In genomic region chr2:114201574-114201973, GRCm38 (mm10) we compare ENCODE assay signal across 8 mouse cellular contexts. TPM values are rescaled to one million over a fixed set of nuclear protein-coding genes. Genes with fewer than 3 reads are reported as not detected.
DNase-seq lines count a peak whose midpoint lies in the region; ATAC-seq lines count a peak whose summit lies in the region.

No protein-coding gene starts in this region.

- H3K27me3 ChIP-seq in erythroblast, embryonic 14.5 days (ENCODE audit: control insufficient read depth), result no peaks in the 10 kb centered on the region; the same call in 1 of the 2 replicates
- H3K27me3 ChIP-seq in neural tube, embryonic 11.5 days (ENCODE audit: control insufficient read depth, insufficient read depth, low read length), result no peaks in the 10 kb centered on the region
- no peaks in the 10 kb centered on the region for H3K27me3 ChIP-seq in limb, embryonic 15.5 days
- H3K27me3 ChIP-seq in stomach, embryonic 16.5 days (ENCODE audit: control insufficient read depth, insufficient read depth, low read length), result no peaks in the 10 kb centered on the region

- H3K9me3 ChIP-seq in erythroblast, embryonic 14.5 days (ENCODE audit: control insufficient read depth, low read length), result no peaks in the 10 kb centered on the region
- H3K9me3 ChIP-seq in neural tube, embryonic 11.5 days (ENCODE audit: control insufficient read depth, low read length), result no peaks in the 10 kb centered on the region
- no peaks in the 10 kb centered on the region for H3K9me3 ChIP-seq in limb, embryonic 15.5 days
- H3K9me3 ChIP-seq in stomach, embryonic 16.5 days (replicated peaks; ENCODE audit: control insufficient read depth, low read length), result no peaks in the 10 kb centered on the region

- H3K4me1 ChIP-seq in erythroblast, embryonic 14.5 days (ENCODE audit: control insufficient read depth), result peaks cover 13% of the 10 kb centered on the region
- peaks cover 6% of the 10 kb centered on the region; the same call in 1 of the 2 replicates for H3K4me1 ChIP-seq in neural tube, embryonic 11.5 days (ENCODE audit: control insufficient read depth, insufficient read depth, low read length)
- H3K4me1 ChIP-seq in limb, embryonic 15.5 days, result peaks cover 9% of the 10 kb centered on the region
- H3K4me1 ChIP-seq in stomach, embryonic 16.5 days (ENCODE audit: control insufficient read depth, insufficient read depth, low read length), result peaks cover 5% of the 10 kb centered on the region; the same call in 1 of the 2 replicates

- WGBS in neural tube, embryonic 11.5 days, result 39% methylated on average over 4 of the region's 4 CpGs
- 41% methylated on average over 4 of the region's 4 CpGs for WGBS in limb, embryonic 15.5 days
- WGBS in stomach, embryonic 16.5 days, result 34% methylated on average over 4 of the region's 4 CpGs

- no peak for DNase-seq in neural tube, embryonic 11.5 days (ENCODE audit: low spot score)
- DNase-seq in neural tube, embryonic 10.5 days (ENCODE audit: extremely low spot score, low spot score), result no peak
- no peak for DNase-seq in urinary bladder, postnatal 25 days (ENCODE audit: low spot score)

- H3K36me3 ChIP-seq in erythroblast, embryonic 14.5 days (ENCODE audit: control insufficient read depth), result peaks cover 8% of the 10 kb centered on the region
- no peaks in the 10 kb centered on the region for H3K36me3 ChIP-seq in neural tube, embryonic 11.5 days (ENCODE audit: control insufficient read depth, insufficient read depth, low read length)
- peaks cover 7% of the 10 kb centered on the region for H3K36me3 ChIP-seq in limb, embryonic 15.5 days
- H3K36me3 ChIP-seq in stomach, embryonic 16.5 days (ENCODE audit: control insufficient read depth, insufficient read depth, low read length), result no peaks in the 10 kb centered on the region

- H3K4me3 ChIP-seq in erythroblast, embryonic 14.5 days (replicated peaks), result peak overlapping the region; percentile 85
- peak overlapping the region; percentile 80 for H3K4me3 ChIP-seq in neural tube, embryonic 11.5 days (ENCODE audit: low read depth, low read length)
- H3K4me3 ChIP-seq in limb, embryonic 15.5 days, result peak overlapping the region; percentile 82
- H3K4me3 ChIP-seq in stomach, embryonic 16.5 days (replicated peaks; ENCODE audit: low read length), result peak overlapping the region; percentile 83

- no peak for ATAC-seq in erythroblast, adult 5-6 weeks (replicated peaks; ENCODE audit: low FRiP score, poor library complexity, severe bottlenecking)
- ATAC-seq in neural tube, embryonic 11.5 days (ENCODE audit: insufficient read depth, low FRiP score, low TSS enrichment), result peak; percentile 28; the same call in 1 of the 2 replicates
- no peak for ATAC-seq in limb, embryonic 15.5 days (ENCODE audit: insufficient number of reproducible peaks, low FRiP score, low TSS enrichment, low read depth)
- no peak for ATAC-seq in stomach, embryonic 16.5 days (ENCODE audit: insufficient read depth, low FRiP score)
- no peak for ATAC-seq in erythroid progenitor cell, adult 5-6 weeks (replicated peaks; ENCODE audit: low FRiP score, poor library complexity, severe bottlenecking)

- peak overlapping the region; percentile 94 for H3K9ac ChIP-seq in neural tube, embryonic 11.5 days (ENCODE audit: low read length)
- peak overlapping the region; percentile 82; the same call in 1 of the 2 replicates for H3K9ac ChIP-seq in limb, embryonic 15.5 days
- peak overlapping the region; percentile 96 for H3K9ac ChIP-seq in stomach, embryonic 16.5 days (ENCODE audit: low read length)

- no peak overlapping the region for H3K27ac ChIP-seq in neural tube, embryonic 11.5 days (ENCODE audit: low read depth, low read length)
- H3K27ac ChIP-seq in limb, embryonic 15.5 days, result no peak overlapping the region
- H3K27ac ChIP-seq in stomach, embryonic 16.5 days (ENCODE audit: low read length), result no peak overlapping the region

- peak overlapping the region; percentile 75 for H3K4me2 ChIP-seq in neural tube, embryonic 11.5 days (ENCODE audit: low read depth)
- peak overlapping the region; percentile 57 for H3K4me2 ChIP-seq in limb, embryonic 15.5 days
- H3K4me2 ChIP-seq in stomach, embryonic 16.5 days (ENCODE audit: low read depth, low read length), result peak overlapping the region; percentile 58

RNA-seq across cellular contexts. Expression of gene Zfp770, which starts 0.3 kb away (rescaled TPM):
- 0.02 TPM in 1 of 2 replicates, not detected in the other for polyA plus RNA-seq in erythroblast, embryonic 14.5 days (2012)
- total RNA-seq in erythroblast, adult 5-6 weeks (2015; ENCODE audit: low replicate concordance), result 4.0 and 7.5 TPM in 2 replicates
- total RNA-seq in erythroblast, adult 5-6 weeks (2017; ENCODE audit: low replicate concordance), result 0.51 and 1.5 TPM in 2 replicates
- polyA plus RNA-seq in neural tube, embryonic 11.5 days (2014; fragmentation: Nextera tagmentation; extraction: Ambion mirVana), result 4.9 and 5.4 TPM in 2 replicates
- 3.6 and 4.1 TPM in 2 replicates for polyA plus RNA-seq in limb, embryonic 15.5 days (2015; fragmentation: Nextera tagmentation; extraction: Ambion mirVana)
- polyA plus RNA-seq in stomach, embryonic 16.5 days (2015; fragmentation: Nextera tagmentation; extraction: Ambion mirVana), result 3.1 and 3.4 TPM in 2 replicates
- total RNA-seq in erythroid progenitor cell, adult 5-6 weeks (2015; ENCODE audit: low replicate concordance), result 2.9 and 5.8 TPM in 2 replicates
- 1.3 and 2.7 TPM in 2 replicates for total RNA-seq in erythroid progenitor cell, adult 5-6 weeks (2017; ENCODE audit: low replicate concordance)

RNA-seq across cellular contexts. Expression of gene Aqr, which starts 14.8 kb away (rescaled TPM):
- polyA plus RNA-seq in erythroblast, embryonic 14.5 days (2012), result 0.36 and 0.86 TPM in 2 replicates
- total RNA-seq in erythroblast, adult 5-6 weeks (2015; ENCODE audit: low replicate concordance), result 9.8 and 23.8 TPM in 2 replicates
- total RNA-seq in erythroblast, adult 5-6 weeks (2017; ENCODE audit: low replicate concordance), result 11.0 and 15.0 TPM in 2 replicates
- 62.7 and 64.3 TPM in 2 replicates for polyA plus RNA-seq in neural tube, embryonic 11.5 days (2014; fragmentation: Nextera tagmentation; extraction: Ambion mirVana)
- polyA plus RNA-seq in limb, embryonic 15.5 days (2015; fragmentation: Nextera tagmentation; extraction: Ambion mirVana), result 37.4 and 40.3 TPM in 2 replicates
- polyA plus RNA-seq in stomach, embryonic 16.5 days (2015; fragmentation: Nextera tagmentation; extraction: Ambion mirVana), result 37.2 and 40.5 TPM in 2 replicates
- 18.0 and 27.2 TPM in 2 replicates for total RNA-seq in erythroid progenitor cell, adult 5-6 weeks (2015; ENCODE audit: low replicate concordance)
- total RNA-seq in erythroid progenitor cell, adult 5-6 weeks (2017; ENCODE audit: low replicate concordance), result 18.5 and 23.5 TPM in 2 replicates

Comparison
In these comparisons a context has a peak if more than half of its experiments do, and no peak if none do; other contexts are left out.
1. RNA of gene Aqr, which starts 14.8 kb away (polyA plus RNA-seq): 62.7 to 64.3 TPM in neural tube, embryonic 11.5 days, 37.2 to 40.5 TPM in stomach, embryonic 16.5 days and 37.4 to 40.3 TPM in limb, embryonic 15.5 days; 0.36 to 0.86 TPM in erythroblast, embryonic 14.5 days; every median in the first group is over 10 times any median in the second.
2. Peak in every context shown above with its lines, with median percentiles within 50 percentile points of each other: H3K4me3 ChIP-seq, H3K4me2 ChIP-seq and H3K9ac ChIP-seq.